Mouse (Mus musculus): ENCODE data around the gene Ankrd7. TPM values are rescaled to one million over a fixed set of nuclear protein-coding genes. Genes with fewer than 3 reads are reported as not detected.

Gene Ankrd7
- polyA plus RNA-seq, 1 experiment from 2014 or later: 0.29 TPM

DNA sequence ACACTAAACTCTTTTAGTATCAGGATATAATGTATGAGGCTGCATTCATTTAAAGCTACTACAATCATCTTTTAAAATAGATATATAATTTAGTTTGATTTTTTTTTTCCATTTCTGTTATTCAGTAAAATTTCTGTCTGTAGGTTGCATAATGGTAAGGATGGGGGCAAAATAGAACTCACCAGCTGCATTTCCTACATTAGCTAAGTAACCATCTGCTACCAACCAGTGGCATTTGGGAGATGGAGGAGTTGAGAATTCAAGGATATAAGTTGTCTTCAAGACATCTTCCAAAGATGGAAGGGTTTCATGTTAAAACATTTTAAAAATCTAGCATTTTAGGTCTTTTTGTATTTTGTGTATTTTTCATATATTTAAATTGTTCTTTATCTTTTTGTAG, 10.8 kb upstream of the Ankrd7 start:
- no peak overlapping the region for H3K27ac ChIP-seq (ENCODE audit: low read length)
- peaks cover 37% of the 10 kb centered on the region for H3K36me3 ChIP-seq (ENCODE audit: control insufficient read depth, insufficient read depth, low read length)
- H3K4me2 ChIP-seq (replicated peaks; ENCODE audit: low read depth, low read length): no peak overlapping the region
- no peaks in the 10 kb centered on the region for H3K27me3 ChIP-seq (ENCODE audit: control insufficient read depth, insufficient read depth, low read length)
- no peaks in the 10 kb centered on the region for H3K4me1 ChIP-seq (ENCODE audit: control insufficient read depth, insufficient read depth, low read length)
- H3K9ac ChIP-seq (replicated peaks; ENCODE audit: low read depth, low read length): no peak overlapping the region
- H3K9me3 ChIP-seq (ENCODE audit: control insufficient read depth, low read depth, low read length): no peaks in the 10 kb centered on the region
- H3K4me3 ChIP-seq (ENCODE audit: low read depth, low read length): no peak overlapping the region
- ATAC-seq (ENCODE audit: insufficient number of reproducible peaks, insufficient read depth, low FRiP score, low read depth): no peak

DNA sequence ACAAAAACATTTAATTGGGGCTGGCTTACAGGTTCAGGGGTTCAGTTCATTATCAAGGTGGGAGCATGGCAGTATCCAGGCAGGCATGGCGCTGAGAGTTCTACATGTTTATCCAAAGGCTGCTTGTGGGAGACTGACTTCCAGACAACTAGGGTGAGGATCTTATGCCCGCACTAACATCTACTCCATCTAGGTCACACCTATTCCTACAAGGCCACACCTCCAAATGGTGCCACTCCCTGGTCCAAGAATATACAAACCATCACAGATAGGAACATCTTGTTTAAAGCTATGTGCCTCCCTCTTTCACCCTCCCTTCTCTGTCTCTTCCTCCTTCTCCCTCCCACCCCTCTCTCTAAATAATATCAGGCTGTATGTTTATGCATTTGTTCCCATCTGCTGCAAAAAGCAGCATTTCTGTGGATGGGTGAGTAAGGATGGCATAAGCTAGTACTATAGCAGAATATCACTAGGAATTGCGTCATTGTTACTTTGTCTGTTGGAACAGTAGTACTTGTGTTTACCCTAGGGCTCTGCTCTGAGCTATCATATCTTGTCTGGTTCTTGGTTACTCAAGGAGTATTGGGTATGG, 9.5 kb upstream of the Ankrd7 start:
- H3K9ac ChIP-seq (replicated peaks; ENCODE audit: low read depth, low read length): no peak overlapping the region
- no peak for ATAC-seq (ENCODE audit: insufficient number of reproducible peaks, insufficient read depth, low FRiP score, low read depth)
- no peaks in the 10 kb centered on the region for H3K27me3 ChIP-seq (ENCODE audit: control insufficient read depth, insufficient read depth, low read length)
- 98% methylated on average over 3 of the region's 3 CpGs for WGBS
- peaks cover 34% of the 10 kb centered on the region for H3K36me3 ChIP-seq (ENCODE audit: control insufficient read depth, insufficient read depth, low read length)
- H3K9me3 ChIP-seq (ENCODE audit: control insufficient read depth, low read depth, low read length): no peaks in the 10 kb centered on the region; the same call in 1 of the 2 replicates
- no peaks in the 10 kb centered on the region for H3K4me1 ChIP-seq (ENCODE audit: control insufficient read depth, insufficient read depth, low read length)
- H3K4me2 ChIP-seq (replicated peaks; ENCODE audit: low read depth, low read length): no peak overlapping the region
- H3K27ac ChIP-seq (ENCODE audit: low read length): no peak overlapping the region
- no peak overlapping the region for H3K4me3 ChIP-seq (ENCODE audit: low read depth, low read length)

GRCm38 (mm10) chr6:18889030-18889429, 22.9 kb downstream of the Ankrd7 start:
- no peak overlapping the region for H3K4me2 ChIP-seq (replicated peaks; ENCODE audit: low read depth, low read length)
- no peak overlapping the region for H3K9ac ChIP-seq (replicated peaks; ENCODE audit: low read depth, low read length)
- no peak overlapping the region for H3K27ac ChIP-seq (ENCODE audit: low read length)
- 64% methylated on average over 2 of the region's 2 CpGs for WGBS
- H3K27me3 ChIP-seq (ENCODE audit: control insufficient read depth, insufficient read depth, low read length): no peaks in the 10 kb centered on the region
- H3K4me3 ChIP-seq (ENCODE audit: low read depth, low read length): no peak overlapping the region
- H3K36me3 ChIP-seq (ENCODE audit: control insufficient read depth, insufficient read depth, low read length): no peaks in the 10 kb centered on the region
- H3K4me1 ChIP-seq (ENCODE audit: control insufficient read depth, insufficient read depth, low read length): no peaks in the 10 kb centered on the region
- ATAC-seq (ENCODE audit: insufficient number of reproducible peaks, insufficient read depth, low FRiP score, low read depth): no peak
- H3K9me3 ChIP-seq (ENCODE audit: control insufficient read depth, low read depth, low read length): no peaks in the 10 kb centered on the region

DNA sequence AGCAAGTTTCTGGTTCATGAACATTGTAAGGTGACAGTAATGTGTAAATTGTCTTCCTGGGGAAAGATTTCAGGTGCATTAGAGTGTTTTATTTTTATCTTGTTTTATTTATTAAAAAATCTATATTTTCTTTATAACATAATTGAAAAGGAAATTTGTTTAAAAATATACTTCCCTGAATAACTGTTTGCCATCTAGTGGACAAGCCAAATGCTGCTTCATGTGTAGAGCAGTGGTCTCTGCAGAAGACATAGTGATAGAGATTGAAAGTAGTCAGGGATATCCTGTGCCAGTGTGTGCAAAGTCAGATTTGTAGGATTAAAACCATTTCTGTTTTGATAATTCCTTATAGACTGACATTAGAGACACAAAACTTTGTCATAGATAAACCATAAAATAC, 28.0 kb downstream of the Ankrd7 start:
- Histone ChIP-seq H3K9me3 (ENCODE audit: control insufficient read depth, low read depth, low read length) (no peaks in the 10 kb centered on the region), H3K4me3 (ENCODE audit: low read depth, low read length) (no peak overlapping the region), H3K36me3 (ENCODE audit: control insufficient read depth, insufficient read depth, low read length) (no peaks in the 10 kb centered on the region), H3K27me3 (ENCODE audit: control insufficient read depth, insufficient read depth, low read length) (no peaks in the 10 kb centered on the region), H3K4me1 (ENCODE audit: control insufficient read depth, insufficient read depth, low read length) (no peaks in the 10 kb centered on the region), H3K27ac (ENCODE audit: low read length) (no peak overlapping the region), H3K9ac (replicated peaks; ENCODE audit: low read depth, low read length) (no peak overlapping the region), H3K4me2 (replicated peaks; ENCODE audit: low read depth, low read length) (no peak overlapping the region)
- ATAC-seq (ENCODE audit: insufficient number of reproducible peaks, insufficient read depth, low FRiP score, low read depth): no peak

GRCm38 (mm10) chr6:18907173-18907572, 41.1 kb downstream of the Ankrd7 start:
- no peak for ATAC-seq (ENCODE audit: insufficient number of reproducible peaks, insufficient read depth, low FRiP score, low read depth)

DNA sequence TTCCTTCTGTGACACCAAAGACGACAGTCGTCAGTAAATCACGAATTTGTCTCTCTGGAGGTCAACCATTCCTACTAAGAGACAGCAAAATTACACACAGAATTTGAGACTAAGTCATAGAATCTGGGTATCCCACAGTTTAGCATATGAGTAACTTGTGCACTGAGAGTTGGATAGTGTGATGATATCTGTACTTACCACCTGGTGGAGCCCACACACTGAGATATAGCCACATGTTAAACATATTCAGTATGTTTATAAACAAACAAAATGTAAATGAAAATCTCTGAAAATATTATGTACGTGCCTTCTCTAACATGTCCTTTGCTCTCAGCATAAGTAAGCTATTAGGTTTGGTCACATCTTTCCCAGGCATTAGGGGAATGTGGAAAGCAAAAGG, 47.1 kb downstream of the Ankrd7 start:
- Histone ChIP-seq H3K4me1 (ENCODE audit: control insufficient read depth, insufficient read depth, low read length) (no peaks in the 10 kb centered on the region), H3K4me3 (ENCODE audit: low read depth, low read length) (no peak overlapping the region), H3K9ac (replicated peaks; ENCODE audit: low read depth, low read length) (no peak overlapping the region), H3K36me3 (ENCODE audit: control insufficient read depth, insufficient read depth, low read length) (no peaks in the 10 kb centered on the region), H3K27ac (ENCODE audit: low read length) (no peak overlapping the region), H3K9me3 (ENCODE audit: control insufficient read depth, low read depth, low read length) (no peaks in the 10 kb centered on the region), H3K27me3 (ENCODE audit: control insufficient read depth, insufficient read depth, low read length) (no peaks in the 10 kb centered on the region), H3K4me2 (replicated peaks; ENCODE audit: low read depth, low read length) (no peak overlapping the region)
- no peak for ATAC-seq (ENCODE audit: insufficient number of reproducible peaks, insufficient read depth, low FRiP score, low read depth)
- WGBS: 82% methylated on average over 4 of the region's 4 CpGs

More at GRCm38 (mm10) chr6:18907173-18907572, 41.1 kb downstream of the Ankrd7 start:
- H3K36me3 ChIP-seq (ENCODE audit: control insufficient read depth, insufficient read depth, low read length): no peaks in the 10 kb centered on the region
- WGBS: 76% methylated on average over 2 of the region's 2 CpGs
- H3K4me1 ChIP-seq (ENCODE audit: control insufficient read depth, insufficient read depth, low read length): no peaks in the 10 kb centered on the region
- no peak overlapping the region for H3K27ac ChIP-seq (ENCODE audit: low read length)
- H3K27me3 ChIP-seq (ENCODE audit: control insufficient read depth, insufficient read depth, low read length): no peaks in the 10 kb centered on the region
- no peak overlapping the region for H3K4me2 ChIP-seq (replicated peaks; ENCODE audit: low read depth, low read length)
- H3K4me3 ChIP-seq (ENCODE audit: low read depth, low read length): no peak overlapping the region
- no peaks in the 10 kb centered on the region for H3K9me3 ChIP-seq (ENCODE audit: control insufficient read depth, low read depth, low read length)
- H3K9ac ChIP-seq (replicated peaks; ENCODE audit: low read depth, low read length): no peak overlapping the region

DNA sequence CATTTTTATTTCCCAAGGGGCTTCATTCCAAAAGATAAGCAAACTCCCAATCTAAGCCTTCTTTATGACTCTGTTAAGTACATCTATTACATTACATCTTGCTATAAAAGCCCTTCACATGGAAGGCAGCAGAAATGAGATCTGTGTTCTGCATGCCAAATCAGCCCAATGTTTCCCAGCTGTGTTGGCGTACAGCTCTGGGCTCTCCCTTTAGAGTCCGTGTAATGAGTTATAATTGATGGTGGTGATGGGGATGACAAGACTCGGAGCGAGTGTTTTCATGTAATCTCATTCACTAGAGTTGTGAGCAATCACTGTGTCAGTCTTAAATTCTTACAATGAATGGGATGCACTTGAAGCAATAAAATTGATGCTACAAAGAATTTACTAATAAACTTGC, 49.9 kb downstream of the Ankrd7 start:
- H3K9me3 ChIP-seq (ENCODE audit: control insufficient read depth, low read depth, low read length): no peaks in the 10 kb centered on the region
- 47% methylated on average over 4 of the region's 4 CpGs for WGBS
- H3K27ac ChIP-seq (ENCODE audit: low read length): no peak overlapping the region
- no peak overlapping the region for H3K4me3 ChIP-seq (ENCODE audit: low read depth, low read length)
- H3K27me3 ChIP-seq (ENCODE audit: control insufficient read depth, insufficient read depth, low read length): no peaks in the 10 kb centered on the region
- H3K36me3 ChIP-seq (ENCODE audit: control insufficient read depth, insufficient read depth, low read length): no peaks in the 10 kb centered on the region
- no peak overlapping the region for H3K4me2 ChIP-seq (replicated peaks; ENCODE audit: low read depth, low read length)
- no peaks in the 10 kb centered on the region for H3K4me1 ChIP-seq (ENCODE audit: control insufficient read depth, insufficient read depth, low read length)
- no peak for ATAC-seq (ENCODE audit: insufficient number of reproducible peaks, insufficient read depth, low FRiP score, low read depth)
- no peak overlapping the region for H3K9ac ChIP-seq (replicated peaks; ENCODE audit: low read depth, low read length)

DNA sequence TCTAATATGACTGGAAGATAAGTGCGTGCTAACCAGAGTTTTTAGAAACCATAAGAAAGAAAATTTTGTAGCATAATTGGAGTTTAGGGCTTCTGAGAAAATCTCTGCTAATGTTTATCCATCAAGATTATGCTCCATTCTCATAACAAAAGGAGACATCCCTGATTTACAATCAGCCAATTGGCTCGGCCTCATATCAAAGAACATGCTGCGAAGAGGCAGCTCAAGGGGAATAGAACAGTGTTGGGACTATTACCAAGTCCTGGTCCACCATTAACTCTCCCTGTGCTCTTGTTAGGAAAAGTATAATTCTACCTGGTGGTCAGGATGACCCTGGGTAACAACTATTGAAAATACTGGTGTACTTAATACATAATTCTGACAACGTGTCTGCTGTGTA, 50.4 kb downstream of the Ankrd7 start:
- no peaks in the 10 kb centered on the region for H3K36me3 ChIP-seq (ENCODE audit: control insufficient read depth, insufficient read depth, low read length)
- WGBS: 81% methylated on average over 4 of the region's 4 CpGs
- ATAC-seq (ENCODE audit: insufficient number of reproducible peaks, insufficient read depth, low FRiP score, low read depth): no peak
- no peaks in the 10 kb centered on the region for H3K4me1 ChIP-seq (ENCODE audit: control insufficient read depth, insufficient read depth, low read length)
- no peak overlapping the region for H3K4me2 ChIP-seq (replicated peaks; ENCODE audit: low read depth, low read length)
- H3K9ac ChIP-seq (replicated peaks; ENCODE audit: low read depth, low read length): no peak overlapping the region
- no peak overlapping the region for H3K27ac ChIP-seq (ENCODE audit: low read length)
- H3K27me3 ChIP-seq (ENCODE audit: control insufficient read depth, insufficient read depth, low read length): no peaks in the 10 kb centered on the region
- H3K9me3 ChIP-seq (ENCODE audit: control insufficient read depth, low read depth, low read length): no peaks in the 10 kb centered on the region
- H3K4me3 ChIP-seq (ENCODE audit: low read depth, low read length): no peak overlapping the region
